Mouse (Mus musculus) embryonic fibroblast, embryonic 13.5 days (primary cell): ENCODE results near the gene Vmn2r101. TPM values are rescaled to one million over a fixed set of nuclear protein-coding genes. Genes with fewer than 3 reads are reported as not detected.

Experiments used
- H3K27ac ChIP-seq: 2 replicates; pipeline ENCODE4 v1.5.1; 2012; ENCODE audit warnings: low read length, control low read depth, inconsistent platforms; ENCODE audit not compliant: insufficient read depth
- H3K4me1 ChIP-seq: 2 replicates; pipeline ENCODE4 v1.6.1; 2011; ENCODE audit warnings: low read length; ENCODE audit not compliant: control insufficient read depth, insufficient read depth
- H3K4me3 ChIP-seq: 2 replicates; pipeline ENCODE4 v1.5.1; 2011; ENCODE audit warnings: mild to moderate bottlenecking, control low read depth, low read length; ENCODE audit not compliant: insufficient read depth
- CTCF ChIP-seq: IDR thresholded peaks from 2 replicates; pipeline ENCODE4 v1.5.1; 2011; ENCODE audit warnings: mild to moderate bottlenecking, control low read depth, low read length, moderate library complexity, borderline replicate concordance; ENCODE audit not compliant: insufficient read depth
- POLR2A ChIP-seq: IDR thresholded peaks from 2 replicates; pipeline ENCODE4 v1.6.1; 2011; ENCODE audit warnings: low read depth, mild to moderate bottlenecking, control low read depth, low read length, moderate library complexity
- polyA plus RNA-seq: library from polyadenylated mRNA; stranded (reverse); fragments of >200 nt; gene quantifications from 2 replicates; pipeline ENCODE4 v1.2.4, GENCODE M21; 2011; ENCODE audit warnings: low read depth; ENCODE audit not compliant: missing spikeins, insufficient read length

Gene Vmn2r101
- polyA plus RNA-seq, result not detected in 2 replicates

DNA sequence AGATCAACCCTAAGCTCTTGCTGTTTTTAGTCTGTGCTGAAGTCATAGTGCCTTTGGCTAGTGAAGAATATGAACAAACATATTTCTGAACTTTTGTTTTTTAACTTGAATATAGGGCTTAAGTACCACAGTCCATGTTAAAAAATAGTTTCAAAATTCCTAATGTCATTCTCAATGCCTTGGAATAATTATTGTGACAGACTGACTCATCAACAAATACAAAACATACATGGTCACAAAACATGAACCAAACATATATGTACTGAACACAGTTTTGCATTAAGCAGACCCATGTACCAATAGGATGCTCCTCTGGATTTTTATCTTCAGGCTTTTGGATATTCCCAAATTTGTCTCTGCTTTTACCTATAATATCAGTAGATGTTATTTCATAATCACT, at the start of gene Vmn2r101:
TSS of gene Vmn2r101 (plus strand) at position 301 of the 400 bp plus-strand sequence.
- no peak within 1 kb of the TSS for H3K27ac ChIP-seq
- TF ChIP-seq POLR2A (no peak), CTCF (no peak)
- H3K4me1 ChIP-seq, result no peaks in the 10 kb centered on the region
- H3K4me3 ChIP-seq, result no peak within 1 kb of the TSS

- no peak overlapping the region for H3K27ac ChIP-seq
- no peak overlapping the region for H3K4me3 ChIP-seq
- TF ChIP-seq POLR2A (no peak), CTCF (no peak)
- no peaks in the 10 kb centered on the region for H3K4me1 ChIP-seq
Observed at GRCm38 (mm10) chr17:19629328-19629727, 52.3 kb downstream of the Vmn2r101 start.

GRCm38 (mm10) chr17:19658447-19658846, 81.4 kb downstream of the Vmn2r101 start:
- Histone ChIP-seq H3K27ac (no peak overlapping the region), H3K4me3 (no peak overlapping the region), H3K4me1 (no peaks in the 10 kb centered on the region)
- no peak for TF ChIP-seq POLR2A
- no peak for TF ChIP-seq CTCF

GRCm38 (mm10) chr17:19660028-19660427, 83.0 kb downstream of the Vmn2r101 start, which contains the start of gene Vmn2r102:
Gene Vmn2r102 (plus strand): TSS chr17:19660328.
- H3K4me3 ChIP-seq, result no peak within 1 kb of the TSS
- no peak within 1 kb of the TSS for H3K27ac ChIP-seq
- H3K4me1 ChIP-seq, result no peaks in the 10 kb centered on the region
- no peak for TF ChIP-seq POLR2A
- no peak for TF ChIP-seq CTCF

Other genes with a start within 250 kb of the Vmn2r101 start
- gene Vmn2r99, start 215.3 kb upstream of the Vmn2r101 start, polyA plus RNA-seq, result not detected in 2 replicates
- 0.12 TPM in 1 of 2 replicates, not detected in the other for gene Vmn2r100, start 72.5 kb upstream of the Vmn2r101 start, polyA plus RNA-seq
- not detected in 2 replicates for gene Vmn2r102, start 83.1 kb downstream of the Vmn2r101 start, polyA plus RNA-seq
- not detected in 2 replicates for gene Vmn2r103, start 196.1 kb downstream of the Vmn2r101 start, polyA plus RNA-seq